Mouse (Mus musculus): ENCODE data around the gene Hand2. TPM values are rescaled to one million over a fixed set of nuclear protein-coding genes. Genes with fewer than 3 reads are reported as not detected.

Gene Hand2
- total and polyA plus RNA-seq, 3 experiments = not detected

DNA sequence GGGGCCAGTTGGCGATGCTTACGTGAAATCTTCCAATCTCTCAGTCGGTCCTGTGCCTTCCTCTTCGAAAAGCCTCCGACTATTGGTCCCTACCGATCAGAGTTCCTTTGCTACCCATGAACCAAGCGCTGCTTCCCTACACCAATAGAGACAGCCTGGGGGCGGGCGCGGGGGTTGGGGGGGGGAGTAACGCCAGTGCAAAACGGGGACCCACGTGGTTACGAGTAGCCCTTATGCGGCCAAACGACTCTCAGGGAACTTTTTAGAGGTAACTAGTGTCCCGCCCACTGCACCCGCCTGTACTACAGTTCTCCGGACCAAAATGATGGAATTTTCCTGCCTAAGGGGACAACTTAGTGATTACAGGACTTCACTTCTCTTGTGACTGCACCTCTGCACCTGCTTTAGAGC, 8.2 kb downstream of the Hand2 start:
- Histone ChIP-seq H3K27me3 (ENCODE audit: control insufficient read depth in 1 of 2, insufficient read depth in 2 of 2, low read length in 2 of 2) (no peaks in the 10 kb centered on the region), H3K9ac (ENCODE audit: control insufficient read depth, low read depth, low read length, poor library complexity, severe bottlenecking) (no peak overlapping the region), H3K9me3 (replicated peaks; ENCODE audit: insufficient read depth, low read length) (no peaks in the 10 kb centered on the region), H3K4me1 (ENCODE audit: control insufficient read depth in 1 of 2, insufficient read depth in 2 of 2, low read length in 2 of 2) (no peaks in the 10 kb centered on the region), H3K27ac (ENCODE audit: control insufficient read depth, low read depth, low read length) (no peak overlapping the region), H3K79me2 (ENCODE audit: control insufficient read depth, insufficient read depth, low read length, poor library complexity) (no peaks in the 10 kb centered on the region), H3K4me3 (ENCODE audit: control insufficient read depth in 1 of 2, insufficient read depth in 1 of 2, low read depth in 2 of 2, low read length in 2 of 2) (no peak overlapping the region), H3K36me3 (ENCODE audit: control insufficient read depth in 1 of 2, insufficient read depth in 2 of 2, low read length in 2 of 2) (no peaks in the 10 kb centered on the region)
- no peak for DNase-seq (ENCODE audit: low read depth, low spot score)
- TF ChIP-seq ZKSCAN1 (IDR thresholded peaks at IDR 0.05; ENCODE audit: low read depth, low read length) (no peak), MAZ (IDR thresholded peaks at IDR 0.05; ENCODE audit: low read depth, low read length) (no peak), RCOR1 (IDR thresholded peaks at IDR 0.05; ENCODE audit: low read depth, low read length) (no peak)

DNA sequence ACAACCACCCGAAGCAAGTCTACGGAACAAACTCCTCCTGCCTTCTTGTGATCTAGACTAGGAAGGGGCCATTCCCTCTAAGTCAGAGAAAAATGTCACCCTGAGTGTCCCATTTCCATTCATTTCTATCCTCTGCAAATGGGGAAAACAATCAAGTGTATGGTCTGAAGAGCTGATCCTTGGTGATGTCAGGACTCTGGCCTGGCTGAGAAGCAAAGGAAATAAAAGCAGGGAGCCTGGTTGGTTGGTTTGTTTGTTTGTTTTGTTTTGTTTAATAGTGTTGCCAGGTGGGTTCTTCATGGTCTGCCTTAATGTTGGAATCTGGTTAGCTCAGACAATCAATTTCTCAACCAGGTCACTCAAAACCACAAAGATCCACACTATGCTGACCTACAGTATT, 9.3 kb downstream of the Hand2 start:
- H3K4me1 ChIP-seq (ENCODE audit: control insufficient read depth in 1 of 2, insufficient read depth in 2 of 2, low read length in 2 of 2) = no peaks in the 10 kb centered on the region
- DNase-seq (ENCODE audit: low read depth, low spot score) = no peak
- H3K36me3 ChIP-seq (ENCODE audit: control insufficient read depth in 1 of 2, insufficient read depth in 2 of 2, low read length in 2 of 2) = no peaks in the 10 kb centered on the region
- no peaks in the 10 kb centered on the region for H3K9me3 ChIP-seq (replicated peaks; ENCODE audit: insufficient read depth, low read length)
- no peak for TF ChIP-seq ZC3H11A (IDR thresholded peaks at IDR 0.05; ENCODE audit: low read depth, low read length)
- TF ChIP-seq RCOR1 (IDR thresholded peaks at IDR 0.05; ENCODE audit: low read depth, low read length) = no peak
- no peak for TF ChIP-seq MAX (IDR thresholded peaks at IDR 0.05; ENCODE audit: low read length)
- TF ChIP-seq USF2 (IDR thresholded peaks at IDR 0.05; ENCODE audit: borderline replicate concordance in 1 of 2, insufficient read depth in 1 of 2, low read depth in 1 of 2, low read length in 2 of 2) = no peak
- TF ChIP-seq MYB (IDR thresholded peaks at IDR 0.05; ENCODE audit: low read depth, low read length) = no peak
- TF ChIP-seq POLR2AphosphoS5 (IDR thresholded peaks at IDR 0.05; ENCODE audit: borderline replicate concordance, low read depth, low read length) = no peak
- TF ChIP-seq USF1 (IDR thresholded peaks at IDR 0.05; ENCODE audit: low read depth, low read length) = no peak
- TF ChIP-seq POLR2A (IDR thresholded peaks at IDR 0.05; ENCODE audit: control insufficient read depth in 1 of 2, insufficient read depth in 1 of 2, low read depth in 1 of 2, low read length in 2 of 2, poor library complexity in 1 of 2) = no peak
- TF ChIP-seq MYC (IDR thresholded peaks at IDR 0.05; ENCODE audit: low read depth, low read length) = no peak
- H3K27me3 ChIP-seq (ENCODE audit: control insufficient read depth in 1 of 2, insufficient read depth in 2 of 2, low read length in 2 of 2) = no peaks in the 10 kb centered on the region
- no peak overlapping the region for H3K4me3 ChIP-seq (ENCODE audit: control insufficient read depth in 1 of 2, insufficient read depth in 1 of 2, low read depth in 2 of 2, low read length in 2 of 2)
- no peak overlapping the region for H3K9ac ChIP-seq (ENCODE audit: control insufficient read depth, low read depth, low read length, poor library complexity, severe bottlenecking)
- no peaks in the 10 kb centered on the region for H3K79me2 ChIP-seq (ENCODE audit: control insufficient read depth, insufficient read depth, low read length, poor library complexity)
- no peak overlapping the region for H3K27ac ChIP-seq (ENCODE audit: control insufficient read depth, low read depth, low read length)

DNA sequence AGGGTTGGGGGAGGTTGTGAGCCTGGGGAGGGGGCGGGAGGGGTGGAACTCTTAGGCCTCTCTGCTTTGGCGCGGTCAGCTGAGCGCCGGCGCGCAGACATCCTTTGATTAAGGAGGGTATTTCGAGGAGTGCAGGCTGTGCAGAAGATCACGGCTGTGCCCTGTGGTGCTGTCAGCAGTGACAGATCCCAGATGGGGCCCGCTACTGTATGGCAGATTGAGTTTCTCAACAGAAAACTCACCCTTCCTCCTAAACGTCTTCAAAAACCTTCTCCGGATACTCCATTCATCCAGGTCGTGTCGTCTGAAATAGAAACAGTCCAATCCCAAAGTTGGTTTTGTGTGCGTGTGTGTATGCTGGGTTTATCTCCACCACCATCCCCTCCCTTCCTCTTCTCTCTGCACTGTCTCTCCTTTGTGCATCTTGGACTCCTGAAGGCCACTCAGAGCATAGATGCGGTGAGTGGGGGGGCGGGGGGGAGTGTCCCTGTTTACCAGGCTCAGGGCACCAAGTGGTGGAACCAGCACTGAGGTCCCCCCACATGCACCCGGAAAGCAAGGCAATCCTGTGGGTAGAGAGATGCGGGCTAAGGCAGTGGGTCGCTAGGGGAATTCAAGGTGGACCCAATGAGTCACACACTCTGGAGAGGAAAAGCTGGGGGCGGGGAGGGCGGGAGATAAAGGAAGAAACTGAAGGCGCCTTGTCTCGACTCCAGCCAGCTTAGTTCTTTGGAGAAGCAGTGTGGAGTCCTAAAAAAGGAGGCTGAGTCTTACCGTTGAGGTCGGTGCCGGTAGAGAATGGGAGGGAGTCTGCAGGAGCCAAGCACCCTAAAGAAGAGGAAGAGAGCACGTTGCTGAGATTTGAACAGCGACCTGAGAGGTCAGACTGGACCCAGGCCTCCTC, 11.2 kb downstream of the Hand2 start:
- H3K9ac ChIP-seq (ENCODE audit: control insufficient read depth, low read depth, low read length, poor library complexity, severe bottlenecking) = no peak overlapping the region
- no peaks in the 10 kb centered on the region for H3K9me3 ChIP-seq (replicated peaks; ENCODE audit: insufficient read depth, low read length)
- H3K4me3 ChIP-seq (ENCODE audit: control insufficient read depth in 1 of 2, insufficient read depth in 1 of 2, low read depth in 2 of 2, low read length in 2 of 2) = no peak overlapping the region
- H3K27ac ChIP-seq (ENCODE audit: control insufficient read depth, low read depth, low read length) = no peak overlapping the region
- DNase-seq (ENCODE audit: low read depth, low spot score) = no peak
- no peaks in the 10 kb centered on the region for H3K4me1 ChIP-seq (ENCODE audit: control insufficient read depth in 1 of 2, insufficient read depth in 2 of 2, low read length in 2 of 2)
- no peaks in the 10 kb centered on the region for H3K36me3 ChIP-seq (ENCODE audit: control insufficient read depth in 1 of 2, insufficient read depth in 2 of 2, low read length in 2 of 2)
- no peaks in the 10 kb centered on the region for H3K27me3 ChIP-seq (ENCODE audit: control insufficient read depth in 1 of 2, insufficient read depth in 2 of 2, low read length in 2 of 2)
- H3K79me2 ChIP-seq (ENCODE audit: control insufficient read depth, insufficient read depth, low read length, poor library complexity) = no peaks in the 10 kb centered on the region
- TF ChIP-seq NRF1 (IDR thresholded peaks at IDR 0.05; ENCODE audit: insufficient read depth, low read depth, low read length, poor library complexity, severe bottlenecking) (no peak), POLR2AphosphoS5 (IDR thresholded peaks at IDR 0.05; ENCODE audit: borderline replicate concordance, low read depth, low read length) (no peak), RAD21 (IDR thresholded peaks at IDR 0.05; ENCODE audit: low read depth, low read length) (no peak), USF1 (IDR thresholded peaks at IDR 0.05; ENCODE audit: low read depth, low read length) (no peak), MYB (IDR thresholded peaks at IDR 0.05; ENCODE audit: low read depth, low read length) (no peak), CHD2 (IDR thresholded peaks at IDR 0.05; ENCODE audit: low read length) (no peak), ZNF384 (IDR thresholded peaks at IDR 0.05; ENCODE audit: low read depth, low read length) (no peak), SMC3 (IDR thresholded peaks at IDR 0.05; ENCODE audit: low read depth, low read length) (no peak), ZC3H11A (IDR thresholded peaks at IDR 0.05; ENCODE audit: low read depth, low read length) (no peak)
